Mouse (Mus musculus): ENCODE results near the gene Elmo1. TPM values are rescaled to one million over a fixed set of nuclear protein-coding genes. Genes with fewer than 3 reads are reported as not detected.

Gene Elmo1
- polyA plus RNA-seq, 1 experiment = not detected

- H3K4me1 ChIP-seq (ENCODE audit: control insufficient read depth, insufficient read depth, low read length) = no peaks in the 10 kb centered on the region
- H3K27ac ChIP-seq (ENCODE audit: insufficient read depth, low read depth, low read length) = no peak overlapping the region
- H3K4me3 ChIP-seq (ENCODE audit: insufficient read depth, low read depth, low read length) = no peak overlapping the region
- 95% methylated on average over 1 of the region's 1 CpGs for WGBS
- no peak for TF ChIP-seq POLR2A (IDR thresholded peaks at IDR 0.05; ENCODE audit: insufficient read depth, low read depth, low read length)
- no peak for TF ChIP-seq CTCF (IDR thresholded peaks at IDR 0.05; ENCODE audit: insufficient read depth, low read depth, low read length)
Observed at GRCm38 (mm10) chr13:20328672-20329071, 238.3 kb downstream of the Elmo1 start.

GRCm38 (mm10) chr13:20330954-20331353 is 240.6 kb downstream of the Elmo1 start:
- H3K27ac ChIP-seq (ENCODE audit: insufficient read depth, low read depth, low read length) = no peak overlapping the region
- TF ChIP-seq CTCF (IDR thresholded peaks at IDR 0.05; ENCODE audit: insufficient read depth, low read depth, low read length) (no peak), POLR2A (IDR thresholded peaks at IDR 0.05; ENCODE audit: insufficient read depth, low read depth, low read length) (no peak)
- 53% methylated on average over 7 of the region's 7 CpGs for WGBS
- H3K4me1 ChIP-seq (ENCODE audit: control insufficient read depth, insufficient read depth, low read length) = no peaks in the 10 kb centered on the region
- no peak overlapping the region for H3K4me3 ChIP-seq (ENCODE audit: insufficient read depth, low read depth, low read length)

GRCm38 (mm10) chr13:20335051-20335888 is 244.9 kb downstream of the Elmo1 start:
- H3K27ac ChIP-seq (ENCODE audit: insufficient read depth, low read depth, low read length) = no peak overlapping the region
- no peak overlapping the region for H3K4me3 ChIP-seq (ENCODE audit: insufficient read depth, low read depth, low read length)
- 76% methylated on average over 4 of the region's 4 CpGs for WGBS
- no peaks in the 10 kb centered on the region for H3K4me1 ChIP-seq (ENCODE audit: control insufficient read depth, insufficient read depth, low read length)
- TF ChIP-seq CTCF (IDR thresholded peaks at IDR 0.05; ENCODE audit: insufficient read depth, low read depth, low read length) (no peak), POLR2A (IDR thresholded peaks at IDR 0.05; ENCODE audit: insufficient read depth, low read depth, low read length) (no peak)

- Histone ChIP-seq H3K27ac (ENCODE audit: insufficient read depth, low read depth, low read length) (no peak overlapping the region), H3K4me1 (ENCODE audit: control insufficient read depth, insufficient read depth, low read length) (no peaks in the 10 kb centered on the region), H3K4me3 (ENCODE audit: insufficient read depth, low read depth, low read length) (no peak overlapping the region)
- 92% methylated on average over 7 of the region's 7 CpGs for WGBS
- TF ChIP-seq CTCF (IDR thresholded peaks at IDR 0.05; ENCODE audit: insufficient read depth, low read depth, low read length) (no peak), POLR2A (IDR thresholded peaks at IDR 0.05; ENCODE audit: insufficient read depth, low read depth, low read length) (no peak)
Observed at GRCm38 (mm10) chr13:20335889-20336497, 245.6 kb downstream of the Elmo1 start.

- no peak overlapping the region for H3K4me3 ChIP-seq (ENCODE audit: insufficient read depth, low read depth, low read length)
- WGBS = 88% methylated on average over 3 of the region's 3 CpGs
- H3K4me1 ChIP-seq (ENCODE audit: control insufficient read depth, insufficient read depth, low read length) = no peaks in the 10 kb centered on the region
Observed at GRCm38 (mm10) chr13:20342881-20343280, 252.5 kb downstream of the Elmo1 start.

GRCm38 (mm10) chr13:20349754-20350153 is 259.4 kb downstream of the Elmo1 start:
- 48% methylated on average over 1 of the region's 1 CpGs for WGBS
- peaks cover 9% of the 10 kb centered on the region for H3K4me1 ChIP-seq (ENCODE audit: control insufficient read depth, insufficient read depth, low read length)
- H3K4me3 ChIP-seq (ENCODE audit: insufficient read depth, low read depth, low read length) = no peak overlapping the region
- H3K27ac ChIP-seq (ENCODE audit: insufficient read depth, low read depth, low read length) = no peak overlapping the region
- TF ChIP-seq POLR2A (IDR thresholded peaks at IDR 0.05; ENCODE audit: insufficient read depth, low read depth, low read length) = no peak
- TF ChIP-seq CTCF (IDR thresholded peaks at IDR 0.05; ENCODE audit: insufficient read depth, low read depth, low read length) = no peak

More at GRCm38 (mm10) chr13:20342881-20343280, 252.5 kb downstream of the Elmo1 start:
- TF ChIP-seq POLR2A (IDR thresholded peaks at IDR 0.05; ENCODE audit: insufficient read depth, low read depth, low read length) (no peak), CTCF (IDR thresholded peaks at IDR 0.05; ENCODE audit: insufficient read depth, low read depth, low read length) (no peak)
- H3K27ac ChIP-seq (ENCODE audit: insufficient read depth, low read depth, low read length) = peak overlapping the region; percentile 67; the same call in 1 of the 2 replicates

- WGBS = 81% methylated on average over 2 of the region's 2 CpGs
- no peak for TF ChIP-seq CTCF (IDR thresholded peaks at IDR 0.05; ENCODE audit: insufficient read depth, low read depth, low read length)
- peaks cover 12% of the 10 kb centered on the region for H3K4me1 ChIP-seq (ENCODE audit: control insufficient read depth, insufficient read depth, low read length)
- no peak overlapping the region for H3K4me3 ChIP-seq (ENCODE audit: insufficient read depth, low read depth, low read length)
- H3K27ac ChIP-seq (ENCODE audit: insufficient read depth, low read depth, low read length) = no peak overlapping the region; the same call in 1 of the 2 replicates
Observed at GRCm38 (mm10) chr13:20352631-20353030, 262.2 kb downstream of the Elmo1 start.

- H3K27ac ChIP-seq (ENCODE audit: insufficient read depth, low read depth, low read length) = peak overlapping the region; percentile 84
- TF ChIP-seq CTCF (IDR thresholded peaks at IDR 0.05; ENCODE audit: insufficient read depth, low read depth, low read length) (peak; percentile 39; the same call in 1 of the 2 replicates), POLR2A (IDR thresholded peaks at IDR 0.05; ENCODE audit: insufficient read depth, low read depth, low read length) (no peak)
- 8% methylated on average over 10 of the region's 10 CpGs for WGBS
Observed at GRCm38 (mm10) chr13:20353862-20354603, 263.6 kb downstream of the Elmo1 start.

More at GRCm38 (mm10) chr13:20353862-20354603, 263.6 kb downstream of the Elmo1 start:
- Histone ChIP-seq H3K4me1 (ENCODE audit: control insufficient read depth, insufficient read depth, low read length) (peaks cover 12% of the 10 kb centered on the region), H3K4me3 (ENCODE audit: insufficient read depth, low read depth, low read length) (no peak overlapping the region)

Measured in olfactory bulb, adult 2 months (tissue).